Comparison of ENCODE assay signal across 18 mouse cellular contexts in genomic region chr7:110794722-110795121, GRCm38 (mm10). TPM values are rescaled to one million over a fixed set of nuclear protein-coding genes. Genes with fewer than 3 reads are reported as not detected.
A peak's percentile ranks its signal among the peaks of the same experiment; 100 is the strongest.
DNase-seq lines count a peak whose midpoint lies in the region; TF ChIP-seq lines count a peak whose summit lies in the region.
"Had no signal": no experiment of that assay in that cellular context is flagged by ENCODE, and none has a peak within 500 bp of the region (broad histone marks: within the 10 kb centered on the region; RNA-seq: fewer than 3 reads in every experiment).

No protein-coding gene starts in this region.

- TF ChIP-seq CTCF in gastrocnemius, adult 2 months (IDR thresholded peaks at IDR 0.05), result no peak

- no peaks in the 10 kb centered on the region for H3K27me3 ChIP-seq in myocyte (ENCODE audit: control insufficient read depth, insufficient read depth, insufficient read length)
- H3K27me3 ChIP-seq: Patski had no signal

- no peak for TF ChIP-seq POLR2A in myocyte (IDR thresholded peaks at IDR 0.05; ENCODE audit: insufficient read length, low read depth)

- H3ac ChIP-seq in myocyte (ENCODE audit: control insufficient read depth, insufficient read length), result no peak overlapping the region

- intact Hi-C loops in gastrocnemius, adult 2 months (cut with DNase I), result no loop called here
- intact Hi-C loops in gastrocnemius, postnatal 14 days (cut with DNase I; ENCODE audit: low total_unique reads), result no loop called here

- no peak overlapping the region for H3K4me2 ChIP-seq in myocyte (ENCODE audit: low read depth)

- DNase-seq in gastrocnemius, adult 2 months, result peak; percentile 16
- no peak for DNase-seq in gastrocnemius, postnatal 14 days
- DNase-seq in NIH3T3 (ENCODE audit: low read depth), result peak; percentile 36
- no peak for DNase-seq in frontal cortex, adult 2 months (ENCODE audit: extremely low spot score in 1 of 2, low spot score in 1 of 2)
- no peak for DNase-seq in heart, adult 8-10 months (ENCODE audit: low spot score)
- DNase-seq: adrenal gland, adult 2 months; adrenal gland, adult 8-10 months; adrenal gland, postnatal 10 days; adrenal gland, postnatal 14 days; adrenal gland, postnatal 25 days; adrenal gland, postnatal 36 days; B cell, adult 2 months; cerebellum, adult 11 months; cerebellum, adult 11-12 months; cerebellum, adult 18-20 months; cerebellum, adult 2 months had no signal

- no peaks in the 10 kb centered on the region for H3K79me2 ChIP-seq in myocyte (ENCODE audit: control insufficient read depth, insufficient read depth)

- no peaks in the 10 kb centered on the region for H3K36me3 ChIP-seq in myocyte (ENCODE audit: control insufficient read depth, insufficient read depth)

- no peak overlapping the region for H3K4me3 ChIP-seq in gastrocnemius, adult 2 months
- no peak overlapping the region for H3K4me3 ChIP-seq in myocyte

- no peak overlapping the region for H3K27ac ChIP-seq in gastrocnemius, adult 2 months

TF ChIP-seq in myocyte, 11 proteins besides CTCF, POLR2A, EP300 and RAD21:
- TF ChIP-seq TCF3 (IDR thresholded peaks at IDR 0.05; ENCODE audit: insufficient read length, low read depth), result peak; percentile 52
- TF ChIP-seq MYOG (IDR thresholded peaks at IDR 0.05; ENCODE audit: control insufficient read depth in 1 of 3, insufficient read depth in 1 of 3, insufficient read length in 2 of 3, low read depth in 2 of 3), result peak; percentile 75 to 89 (median 78)
- no peak for TF ChIP-seq E2F4 (IDR thresholded peaks at IDR 0.05; ENCODE audit: insufficient read depth)
- no peak for TF ChIP-seq CEBPB (IDR thresholded peaks at IDR 0.05; ENCODE audit: insufficient read depth, poor library complexity, severe bottlenecking)
- peak; percentile 28 for TF ChIP-seq TCF12 (IDR thresholded peaks at IDR 0.05; ENCODE audit: insufficient read depth, poor library complexity, severe bottlenecking)
- TF ChIP-seq MYOD1 (IDR thresholded peaks at IDR 0.05; ENCODE audit: control insufficient read depth in 1 of 3, insufficient read length in 2 of 3, low read depth in 2 of 3), result peak in 2 of 3 experiments; percentile 87 to 94
- no peak for TF ChIP-seq USF1 (IDR thresholded peaks at IDR 0.05; ENCODE audit: low read depth)
TF ChIP-seq in myocyte: peak in this region for 4.

RNA-seq across cellular contexts. Expression of gene Ampd3, which starts 26.7 kb away (rescaled TPM):
- 10 to 100 TPM in 1 of 2 experiments, 1 to 10 TPM in 1; 7.6 to 16.6 TPM for total RNA-seq in gastrocnemius, adult 2 months (2021)
- 1 to 10 TPM; 6.6 to 7.7 TPM for total RNA-seq in gastrocnemius, postnatal 14 days (2021)
- polyA plus RNA-seq in myocyte (2012; fragmentation: generic; extraction: Trizol), result 8.2 TPM
- polyA plus RNA-seq in frontal cortex, adult 2 months (2012; rRNA removed), result 24.9 and 29.1 TPM in 2 replicates
- total RNA-seq in heart, adult 8-10 months (2022), result 10 to 100 TPM; 28.4 to 42.8 (median 34.3) TPM

RNA-seq across cellular contexts. Expression of gene Rnf141, which starts 49.5 kb away (rescaled TPM):
- total RNA-seq in gastrocnemius, adult 2 months (2021), result 10 to 100 TPM; 20.1 to 21.4 TPM
- 10 to 100 TPM; 12.7 to 13.7 TPM for total RNA-seq in gastrocnemius, postnatal 14 days (2021)
- polyA plus RNA-seq in myocyte (2012; fragmentation: generic; extraction: Trizol), result 12.3 TPM
- 67.0 and 75.5 TPM in 2 replicates for polyA plus RNA-seq in frontal cortex, adult 2 months (2012; rRNA removed)
- 10 to 100 TPM; 36.4 to 44.5 (median 39.8) TPM for total RNA-seq in heart, adult 8-10 months (2022)

Comparison
In these comparisons a context has a peak if more than half of its experiments do, and no peak if none do; other contexts are left out.
1. DNase-seq: peak in gastrocnemius, adult 2 months (single experiment) and NIH3T3 (single experiment); none in gastrocnemius, postnatal 14 days (single experiment), frontal cortex, adult 2 months (0 of 2) and heart, adult 8-10 months (single experiment).